Comparison of ENCODE assay signal across 20 mouse cellular contexts in the genomic region with DNA sequence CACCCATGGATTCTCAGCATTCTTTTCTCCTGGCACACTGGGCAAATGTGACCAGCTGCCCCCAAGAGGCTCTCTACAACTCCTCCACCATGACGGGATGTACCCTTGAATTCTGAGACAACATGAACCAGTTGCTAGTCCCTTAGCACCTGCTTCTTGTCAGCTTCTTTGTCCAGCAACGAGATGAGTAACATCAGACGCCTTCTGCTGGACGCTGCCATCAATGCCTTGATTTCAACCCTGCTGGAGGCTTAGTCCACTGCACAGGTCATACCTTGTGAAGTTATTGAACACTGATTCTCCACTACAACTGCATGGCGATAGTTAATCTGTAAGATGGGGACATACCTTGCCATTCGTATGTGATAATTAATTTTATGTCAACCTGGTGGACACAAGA. TPM values are rescaled to one million over a fixed set of nuclear protein-coding genes. Genes with fewer than 3 reads are reported as not detected.
DNase-seq lines count a peak whose midpoint lies in the region; TF ChIP-seq lines count a peak whose summit lies in the region.
"Had no signal": no experiment of that assay in that cellular context is flagged by ENCODE, and none has a peak within 500 bp of the region (broad histone marks: within the 10 kb centered on the region; RNA-seq: fewer than 3 reads in every experiment).

No protein-coding gene starts in this region.

- intact Hi-C loops in left cerebral cortex, adult 2 months (cut with DNase I), result no loop called here

- H3K4me3 ChIP-seq in left cerebral cortex, adult 2 months, result no peak overlapping the region
- H3K4me3 ChIP-seq: embryonic facial prominence, embryonic 10.5 days; forebrain, embryonic 13.5 days; heart, embryonic 12.5 days; hindbrain, embryonic 15.5 days had no signal

- TF ChIP-seq CTCF in left cerebral cortex, adult 2 months (IDR thresholded peaks at IDR 0.05), result peak; percentile 11

- peak; percentile 26 for DNase-seq in adrenal gland, postnatal 25 days
- DNase-seq in adrenal gland, adult 18-20 months (ENCODE audit: low spot score in 2 of 2), result no peak
- peak; percentile 30 for DNase-seq in heart, adult 11 months
- DNase-seq in heart, adult 18-20 months, result no peak
- DNase-seq in left cerebral cortex, adult 2 months (ENCODE audit: extremely low spot score in 1 of 2, low spot score in 2 of 2), result no peak
- no peak for DNase-seq in left cerebral cortex, adult 11 months (ENCODE audit: low spot score)
- DNase-seq in ovary, adult 18-20 months (ENCODE audit: low spot score), result no peak
- DNase-seq: adrenal gland, adult 2 months; cerebellum, adult 11-12 months; cerebellum, adult 9-10 months; forebrain, postnatal 0 days; gastrocnemius, postnatal 36 days had no signal

- no peak overlapping the region for H3K27ac ChIP-seq in left cerebral cortex, adult 2 months
- H3K27ac ChIP-seq: embryonic facial prominence, embryonic 10.5 days; forebrain, embryonic 13.5 days; hindbrain, embryonic 15.5 days had no signal

RNA-seq across cellular contexts. Expression of a gene that starts 15.5 kb away (rescaled TPM):
- total RNA-seq in adrenal gland, postnatal 25 days (2021), result not detected in 2 replicates
- not detected for total RNA-seq in adrenal gland, adult 18-20 months (2021)
- not detected for total RNA-seq in heart, adult 18-20 months (2021)
- not detected for total RNA-seq in left cerebral cortex, adult 2 months (2021)
- total RNA-seq: adrenal gland, adult 2 months; gastrocnemius, adult 18-20 months; gastrocnemius, postnatal 36 days; heart, adult 8-10 months; heart, postnatal 25 days; MEL had no signal

RNA-seq across cellular contexts. Expression of a gene that starts 40.6 kb away (rescaled TPM):
- total RNA-seq in adrenal gland, postnatal 25 days (2021), result not detected in 2 replicates
- not detected for total RNA-seq in adrenal gland, adult 18-20 months (2021)
- total RNA-seq in heart, adult 18-20 months (2021), result not detected
- total RNA-seq in left cerebral cortex, adult 2 months (2021), result not detected
- total RNA-seq: adrenal gland, adult 2 months; forebrain, postnatal 0 days; gastrocnemius, adult 18-20 months; gastrocnemius, postnatal 36 days; heart, adult 8-10 months; heart, postnatal 25 days; MEL had no signal

RNA-seq across cellular contexts. Expression of a gene that starts 41.0 kb away (rescaled TPM):
- 47.5 and 61.7 TPM in 2 replicates for total RNA-seq in adrenal gland, postnatal 25 days (2021)
- 10 to 100 TPM; 43.5 to 54.8 TPM for total RNA-seq in adrenal gland, adult 18-20 months (2021)
- total RNA-seq in heart, adult 18-20 months (2021), result 10 to 100 TPM; 21.2 to 24.4 TPM
- total RNA-seq in left cerebral cortex, adult 2 months (2021), result 10 to 100 TPM; 30.8 to 36.8 TPM
- total RNA-seq: MEL had no signal

RNA-seq across cellular contexts. Expression of a gene that starts 56.9 kb away (rescaled TPM):
- not detected in 2 replicates for total RNA-seq in adrenal gland, postnatal 25 days (2021)
- not detected for total RNA-seq in adrenal gland, adult 18-20 months (2021)
- not detected for total RNA-seq in heart, adult 18-20 months (2021)
- total RNA-seq in left cerebral cortex, adult 2 months (2021), result 100 to 1,000 TPM; 432 to 438 TPM
- total RNA-seq: gastrocnemius, adult 18-20 months; gastrocnemius, postnatal 36 days; heart, adult 8-10 months; heart, postnatal 25 days; MEL had no signal

Comparison
In these comparisons a context has a peak if more than half of its experiments do, and no peak if none do; other contexts are left out.
1. DNase-seq: peak in adrenal gland, postnatal 25 days (single experiment) and heart, adult 11 months (single experiment); none in adrenal gland, adult 18-20 months (0 of 2), heart, adult 18-20 months (0 of 2), left cerebral cortex, adult 2 months (0 of 2), left cerebral cortex, adult 11 months (single experiment) and ovary, adult 18-20 months (single experiment).